Comparison of ENCODE assay signal across 16 mouse cellular contexts in the genomic region with DNA sequence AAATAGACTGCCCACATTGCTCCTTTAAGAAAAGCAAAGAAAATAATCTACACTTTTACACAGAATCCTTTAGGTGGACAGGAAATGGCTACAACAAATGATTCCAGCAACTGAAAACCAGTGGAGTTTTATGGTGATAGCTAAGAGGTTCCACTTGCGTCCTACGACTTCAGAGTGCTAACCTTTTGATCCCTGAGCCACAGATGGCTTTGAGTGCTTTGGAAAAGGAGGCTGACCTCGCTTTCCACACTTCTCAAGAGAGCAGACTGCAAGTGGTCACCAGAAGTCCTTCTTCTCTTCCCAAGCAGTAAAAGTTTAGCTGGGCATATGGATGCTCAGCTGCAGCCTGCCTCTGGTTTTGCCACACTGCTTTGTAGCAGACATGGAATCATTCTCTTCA.
"Had no signal": no experiment of that assay in that cellular context is flagged by ENCODE, and none has a peak within 500 bp of the region (broad histone marks: within the 10 kb centered on the region; RNA-seq: fewer than 3 reads in every experiment).

No protein-coding gene starts in this region.

- H3K9ac ChIP-seq: liver, embryonic 15.5 days; lung, embryonic 14.5 days; stomach, embryonic 15.5 days had no signal

- H3K9me3 ChIP-seq: liver, embryonic 15.5 days; stomach, embryonic 15.5 days had no signal

- ATAC-seq: intestine, postnatal 0 days; midbrain, embryonic 16.5 days had no signal

- DNase-seq: kidney, adult 8-10 months; kidney, postnatal 4 days; lung, embryonic 14.5 days; lung, postnatal 10 days; lung, postnatal 4 days; right cerebral cortex, postnatal 14 days; thymus, adult 18-20 months; thymus, postnatal 14 days had no signal

- H3K4me1 ChIP-seq: liver, embryonic 15.5 days; stomach, embryonic 15.5 days had no signal

- H3K4me3 ChIP-seq: layer of hippocampus, adult 2 months; liver, embryonic 15.5 days; stomach, embryonic 15.5 days had no signal

- H3K36me3 ChIP-seq: liver, embryonic 15.5 days; stomach, embryonic 15.5 days had no signal

- H3K27me3 ChIP-seq: liver, embryonic 15.5 days; stomach, embryonic 15.5 days had no signal

- H3K27ac ChIP-seq: kidney, postnatal 0 days; layer of hippocampus, adult 2 months; liver, embryonic 15.5 days; stomach, embryonic 15.5 days had no signal

- H3K4me2 ChIP-seq: liver, embryonic 11.5 days; liver, embryonic 15.5 days; lung, embryonic 14.5 days; midbrain, embryonic 11.5 days; stomach, embryonic 15.5 days had no signal
